In genomic region chr10:23626201-23626600, GRCm38 (mm10) we compare ENCODE assay signal across 31 mouse cellular contexts.
A peak's percentile ranks its signal among the peaks of the same experiment; 100 is the strongest.
DNase-seq lines count a peak whose midpoint lies in the region; ATAC-seq lines count a peak whose summit lies in the region.
"Had no signal": no experiment of that assay in that cellular context is flagged by ENCODE, and none has a peak within 500 bp of the region (broad histone marks: within the 10 kb centered on the region; RNA-seq: fewer than 3 reads in every experiment).

No protein-coding gene starts in this region.

- H3K4me2 ChIP-seq in forebrain, embryonic 14.5 days (ENCODE audit: low read length): no peak overlapping the region
- H3K4me2 ChIP-seq in forebrain, embryonic 15.5 days (replicated peaks): no peak overlapping the region
- H3K4me2 ChIP-seq: embryonic facial prominence, embryonic 15.5 days; heart, embryonic 13.5 days; hindbrain, embryonic 15.5 days; intestine, embryonic 15.5 days; lung, embryonic 15.5 days; midbrain, embryonic 15.5 days; neural tube, embryonic 15.5 days had no signal

- no peak for ATAC-seq in forebrain, embryonic 14.5 days
- ATAC-seq in forebrain, embryonic 15.5 days (replicated peaks): no peak
- ATAC-seq: CD4-positive, CD25-positive, alpha-beta regulatory T cell, adult 4 months; forebrain, postnatal 0 days; intestine, embryonic 15.5 days; midbrain, embryonic 15.5 days had no signal

- WGBS in forebrain, embryonic 14.5 days: 73% methylated on average over 4 of the region's 4 CpGs
- WGBS in forebrain, embryonic 15.5 days: 70% methylated on average over 4 of the region's 4 CpGs

- no peak overlapping the region for H3K27ac ChIP-seq in forebrain, embryonic 14.5 days (ENCODE audit: low read depth, low read length)
- no peak overlapping the region for H3K27ac ChIP-seq in forebrain, embryonic 15.5 days (replicated peaks)
- H3K27ac ChIP-seq: embryonic facial prominence, embryonic 10.5 days; embryonic facial prominence, embryonic 15.5 days; gastrocnemius, adult 2 months; heart, embryonic 13.5 days; hindbrain, embryonic 10.5 days; hindbrain, embryonic 15.5 days; intestine, embryonic 15.5 days; layer of hippocampus, adult 2 months; liver, embryonic 14.5 days; lung, embryonic 15.5 days; midbrain, embryonic 10.5 days; midbrain, embryonic 15.5 days; neural tube, embryonic 15.5 days had no signal

- no peaks in the 10 kb centered on the region for H3K9me3 ChIP-seq in forebrain, embryonic 14.5 days (replicated peaks; ENCODE audit: control insufficient read depth, low read length)
- no peaks in the 10 kb centered on the region for H3K9me3 ChIP-seq in forebrain, embryonic 15.5 days
- H3K9me3 ChIP-seq: embryonic facial prominence, embryonic 10.5 days; embryonic facial prominence, embryonic 15.5 days; heart, embryonic 13.5 days; hindbrain, embryonic 10.5 days; hindbrain, embryonic 15.5 days; intestine, embryonic 15.5 days; lung, embryonic 15.5 days; midbrain, embryonic 10.5 days; midbrain, embryonic 15.5 days; neural tube, embryonic 15.5 days had no signal

- H3K27me3 ChIP-seq in forebrain, embryonic 14.5 days (replicated peaks; ENCODE audit: control insufficient read depth, insufficient read depth, low read length): no peaks in the 10 kb centered on the region
- no peaks in the 10 kb centered on the region for H3K27me3 ChIP-seq in forebrain, embryonic 15.5 days
- H3K27me3 ChIP-seq: embryonic facial prominence, embryonic 15.5 days; heart, embryonic 13.5 days; hindbrain, embryonic 15.5 days; intestine, embryonic 15.5 days; lung, embryonic 15.5 days; midbrain, embryonic 15.5 days; neural tube, embryonic 15.5 days had no signal

- no peaks in the 10 kb centered on the region for H3K4me1 ChIP-seq in forebrain, embryonic 14.5 days (ENCODE audit: control insufficient read depth, insufficient read depth, low read length)
- H3K4me1 ChIP-seq in forebrain, embryonic 15.5 days: no peaks in the 10 kb centered on the region
- H3K4me1 ChIP-seq: embryonic facial prominence, embryonic 10.5 days; embryonic facial prominence, embryonic 15.5 days; heart, embryonic 13.5 days; hindbrain, embryonic 10.5 days; hindbrain, embryonic 15.5 days; intestine, embryonic 15.5 days; lung, embryonic 15.5 days; midbrain, embryonic 10.5 days; midbrain, embryonic 15.5 days; neural tube, embryonic 15.5 days had no signal

- intact Hi-C loops in left cerebral cortex, postnatal 25 days (cut with DNase I): no loop called here

- H3K36me3 ChIP-seq in forebrain, embryonic 14.5 days (ENCODE audit: control insufficient read depth, insufficient read depth, low read length): no peaks in the 10 kb centered on the region
- no peaks in the 10 kb centered on the region for H3K36me3 ChIP-seq in forebrain, embryonic 15.5 days
- H3K36me3 ChIP-seq: embryonic facial prominence, embryonic 10.5 days; embryonic facial prominence, embryonic 15.5 days; heart, embryonic 13.5 days; hindbrain, embryonic 10.5 days; hindbrain, embryonic 15.5 days; intestine, embryonic 15.5 days; lung, embryonic 15.5 days; midbrain, embryonic 10.5 days; midbrain, embryonic 15.5 days; neural tube, embryonic 15.5 days had no signal

- H3K4me3 ChIP-seq in forebrain, embryonic 14.5 days (ENCODE audit: low read depth, low read length): no peak overlapping the region
- H3K4me3 ChIP-seq in forebrain, embryonic 15.5 days: no peak overlapping the region
- H3K4me3 ChIP-seq: embryonic facial prominence, embryonic 10.5 days; embryonic facial prominence, embryonic 15.5 days; gastrocnemius, adult 2 months; heart, embryonic 13.5 days; hindbrain, embryonic 10.5 days; hindbrain, embryonic 15.5 days; intestine, embryonic 15.5 days; layer of hippocampus, adult 2 months; lung, embryonic 15.5 days; midbrain, embryonic 10.5 days; midbrain, embryonic 15.5 days; neural tube, embryonic 15.5 days had no signal

- DNase-seq in forebrain, embryonic 14.5 days (ENCODE audit: low spot score): peak; percentile 19
- DNase-seq in left cerebral cortex, postnatal 25 days (ENCODE audit: low spot score in 2 of 2): peak; percentile 34 to 74
- DNase-seq in left cerebral cortex, adult 11 months (ENCODE audit: low spot score): no peak
- DNase-seq in NIH3T3 (ENCODE audit: low read depth): peak; percentile 49
- DNase-seq in right cerebral cortex, postnatal 14 days: peak; percentile 45
- DNase-seq in gastrocnemius, postnatal 10 days: no peak
- DNase-seq: adrenal gland, postnatal 25 days; cerebellum, adult 18-20 months; cerebellum, postnatal 14 days; forebrain, postnatal 0 days; gastrocnemius, adult 2 months; heart, postnatal 14 days; kidney, adult 2 months; kidney, postnatal 36 days; liver; spleen, adult 18-20 months; thymus, postnatal 25 days had no signal

- no peak overlapping the region for H3K9ac ChIP-seq in forebrain, embryonic 14.5 days (ENCODE audit: low read length)
- H3K9ac ChIP-seq in forebrain, embryonic 15.5 days (replicated peaks): no peak overlapping the region
- H3K9ac ChIP-seq: embryonic facial prominence, embryonic 15.5 days; forebrain, postnatal 0 days; heart, embryonic 13.5 days; hindbrain, embryonic 15.5 days; intestine, embryonic 15.5 days; liver, embryonic 14.5 days; lung, embryonic 15.5 days; midbrain, embryonic 15.5 days; neural tube, embryonic 15.5 days had no signal

Comparison
In these comparisons a context has a peak if more than half of its experiments do, and no peak if none do; other contexts are left out.
1. DNase-seq: peak in forebrain, embryonic 14.5 days (single experiment), left cerebral cortex, postnatal 25 days (2 of 2), NIH3T3 (single experiment) and right cerebral cortex, postnatal 14 days (single experiment); none in left cerebral cortex, adult 11 months (single experiment) and gastrocnemius, postnatal 10 days (single experiment).